Mouse (Mus musculus) urinary bladder, postnatal 4 days (tissue): ENCODE data around the gene Elf5.

Experiments
- DNase-seq, 2 experiments: peaks; one replicate each; pipeline ENCODE4 v3.0.0; 2021 to 2022; ENCODE audit warnings: low spot score in 2 of 2

Gene Elf5

GRCm38 (mm10) chr2:103411348-103411747 lies at the start of gene Elf5:
Elf5 (plus strand) TSS chr2:103411688.
- no peak for DNase-seq

GRCm38 (mm10) chr2:103372541-103372940 lies 38.9 kb upstream of the Elf5 start:
- DNase-seq, result no peak

DNA sequence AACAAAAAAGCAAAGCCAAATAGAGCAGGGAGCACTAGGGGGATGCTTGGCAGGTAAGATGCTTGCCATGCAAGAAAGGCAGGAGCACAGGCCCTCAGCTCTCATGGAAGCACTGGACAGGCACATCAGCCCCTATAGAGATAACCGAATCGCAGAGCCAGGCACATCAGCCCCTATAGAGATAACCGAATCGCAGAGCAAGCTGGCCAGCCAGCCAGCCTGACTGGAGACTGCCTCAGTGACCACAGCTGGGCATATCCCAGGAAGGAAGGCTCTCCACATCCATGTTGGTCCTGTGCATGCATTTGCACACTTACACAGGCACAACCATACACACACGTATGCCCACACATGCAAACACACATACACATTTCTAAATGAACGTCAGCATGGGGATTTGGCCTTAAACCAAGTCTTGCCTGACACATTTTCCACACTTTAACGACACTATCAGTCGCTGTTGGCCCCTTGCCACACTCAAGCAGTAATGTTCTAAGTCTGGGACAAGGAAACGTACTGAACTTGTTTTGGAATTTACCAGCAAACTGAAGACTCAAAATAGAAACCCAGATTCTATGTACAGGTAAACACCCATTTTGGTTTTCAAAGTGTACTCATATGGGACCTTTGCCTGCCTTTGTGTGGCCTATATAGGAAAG lies 31.9 kb upstream of the Elf5 start:
- no peak for DNase-seq

DNA sequence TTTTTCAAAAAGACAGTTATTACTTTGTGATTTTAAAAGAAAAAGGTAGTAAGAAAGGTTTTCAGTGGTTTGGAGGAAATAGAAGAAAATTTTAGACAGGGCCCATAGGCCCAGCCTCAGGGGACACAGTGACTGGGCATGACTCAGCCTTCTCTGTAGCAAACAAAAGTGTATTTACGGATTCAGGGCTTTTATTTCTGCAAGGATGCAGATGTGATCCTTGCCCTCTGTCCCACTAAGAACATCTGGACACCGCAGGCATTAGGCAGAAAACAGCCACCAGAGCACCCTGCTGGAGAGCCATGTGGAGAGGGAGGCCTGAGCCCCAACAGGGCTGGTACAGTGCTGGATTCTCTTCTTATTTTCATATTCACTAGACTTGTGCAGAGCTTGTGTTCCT lies 29.3 kb upstream of the Elf5 start:
- DNase-seq, result no peak

- DNase-seq, result no peak
These were observed 23.6 kb upstream of the Elf5 start for GRCm38 (mm10) chr2:103387881-103388280.

- no peak for DNase-seq
These were observed 23.2 kb upstream of the Elf5 start for GRCm38 (mm10) chr2:103388311-103388710.

DNA sequence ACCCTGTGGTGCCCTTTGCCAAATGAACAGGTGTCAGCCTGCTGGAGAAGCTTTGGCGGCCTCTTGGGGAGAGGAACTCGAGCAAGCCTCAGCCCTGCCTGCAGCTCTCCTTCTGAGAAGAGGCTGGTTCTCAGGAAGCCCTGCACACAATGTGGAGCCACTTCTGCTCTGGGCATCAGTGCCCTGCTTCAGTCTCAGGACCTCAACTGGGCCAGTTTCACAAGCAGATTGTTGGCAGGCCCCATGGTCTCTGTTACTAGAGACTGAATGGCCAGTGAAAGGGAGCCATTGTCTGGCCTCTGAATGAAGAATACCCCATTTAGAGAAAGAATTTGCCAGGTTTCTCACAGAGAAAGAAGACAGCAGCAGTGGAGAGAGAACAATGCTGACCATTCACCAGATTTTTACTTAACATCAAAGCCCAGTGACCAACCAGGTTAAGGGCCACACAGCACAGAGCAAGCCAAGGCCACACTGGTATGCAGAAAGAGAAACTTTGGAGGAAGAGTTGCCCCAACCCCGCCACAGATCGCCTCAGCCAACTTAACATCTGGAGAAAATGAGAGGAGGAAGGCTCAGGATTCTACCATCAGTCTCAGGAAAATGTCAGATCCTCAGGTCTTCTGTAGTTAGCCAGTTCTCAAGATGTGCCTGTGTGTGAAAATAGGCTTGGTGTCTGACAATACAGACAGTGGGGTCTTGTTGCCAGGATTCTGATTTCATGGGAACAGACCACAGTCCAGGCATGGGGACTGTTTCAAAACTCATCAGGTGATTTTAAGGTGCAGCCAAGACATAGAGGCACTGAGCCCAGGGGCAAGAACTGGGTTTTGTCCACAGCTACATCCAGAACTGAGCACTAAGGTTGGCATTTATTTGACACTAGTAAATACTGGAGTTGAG lies 21.2 kb upstream of the Elf5 start:
- no peak for DNase-seq

- no peak for DNase-seq
These were observed 19.9 kb upstream of the Elf5 start for GRCm38 (mm10) chr2:103391626-103392025.

- no peak for DNase-seq
These were observed 13.4 kb upstream of the Elf5 start for GRCm38 (mm10) chr2:103398110-103398509.

- DNase-seq, result no peak
These were observed 10.8 kb upstream of the Elf5 start for GRCm38 (mm10) chr2:103400691-103401090.

- no peak for DNase-seq
These were observed 5.2 kb upstream of the Elf5 start for GRCm38 (mm10) chr2:103406239-103406638.

DNA sequence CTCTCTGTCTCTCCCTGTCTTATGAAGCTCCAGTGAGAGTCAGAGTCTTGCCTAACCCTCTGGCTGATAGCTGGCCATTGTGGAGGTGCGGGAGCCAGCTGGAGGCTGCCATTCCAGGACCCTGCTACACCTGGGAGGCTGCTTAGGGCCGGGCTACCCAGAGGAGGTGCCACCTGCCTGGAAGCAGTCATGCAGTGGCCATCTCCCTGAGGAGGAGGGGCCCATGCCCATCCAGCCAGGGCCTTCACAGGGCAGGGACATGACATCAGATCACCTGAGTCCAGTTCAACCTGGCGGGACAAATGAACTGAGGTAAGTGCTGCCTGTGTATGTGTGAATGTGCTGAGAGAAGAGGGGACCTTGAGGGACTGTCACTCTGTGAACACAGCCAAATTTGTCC lies 328 bp downstream of the Elf5 start:
- no peak for DNase-seq

DNA sequence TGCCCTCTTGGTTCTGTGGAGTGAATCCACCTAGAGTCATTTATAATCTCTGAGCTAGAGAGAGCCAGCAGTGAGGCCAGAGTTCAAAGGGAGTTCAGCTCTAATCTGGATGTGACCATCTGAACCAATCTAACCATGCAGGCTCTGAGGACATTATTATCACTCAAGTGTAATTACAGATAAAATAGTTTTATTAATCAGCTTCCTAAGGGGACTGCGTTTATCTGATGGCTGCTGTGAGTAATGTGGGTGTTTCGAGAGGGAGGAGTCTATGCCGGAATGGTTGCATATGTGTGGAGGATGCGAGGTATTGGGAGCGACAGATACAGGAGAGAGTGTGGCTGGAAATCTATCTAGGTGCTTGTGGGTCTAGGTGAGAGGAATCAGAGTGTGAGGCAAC lies 1.9 kb downstream of the Elf5 start:
- DNase-seq, result no peak

GRCm38 (mm10) chr2:103415774-103416173 lies 4.3 kb downstream of the Elf5 start:
- no peak for DNase-seq

- DNase-seq, result no peak
These were observed 9.4 kb downstream of the Elf5 start for GRCm38 (mm10) chr2:103420650-103421507.

DNA sequence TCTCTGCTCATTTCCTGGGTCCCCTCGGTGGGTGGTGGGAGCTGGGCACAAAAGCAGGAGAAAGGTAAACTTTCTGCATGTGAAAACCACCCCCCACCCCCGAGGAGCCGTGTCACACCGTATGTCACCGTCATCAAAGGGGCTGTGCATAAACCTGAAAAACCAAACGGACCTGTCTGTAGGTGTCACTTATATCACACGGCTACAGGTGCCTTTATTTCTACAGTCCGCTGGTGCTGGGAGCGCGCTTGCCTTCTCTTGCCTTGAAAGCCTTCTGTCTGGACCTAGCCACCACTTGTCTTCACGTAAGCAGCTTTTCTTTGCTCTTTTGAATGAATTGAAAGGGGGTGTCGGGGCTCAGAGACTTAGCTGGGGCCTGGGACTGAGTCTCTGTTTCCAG lies 12.4 kb downstream of the Elf5 start:
- no peak for DNase-seq

- DNase-seq, result no peak
These were observed 13.0 kb downstream of the Elf5 start for GRCm38 (mm10) chr2:103424349-103425026.

DNA sequence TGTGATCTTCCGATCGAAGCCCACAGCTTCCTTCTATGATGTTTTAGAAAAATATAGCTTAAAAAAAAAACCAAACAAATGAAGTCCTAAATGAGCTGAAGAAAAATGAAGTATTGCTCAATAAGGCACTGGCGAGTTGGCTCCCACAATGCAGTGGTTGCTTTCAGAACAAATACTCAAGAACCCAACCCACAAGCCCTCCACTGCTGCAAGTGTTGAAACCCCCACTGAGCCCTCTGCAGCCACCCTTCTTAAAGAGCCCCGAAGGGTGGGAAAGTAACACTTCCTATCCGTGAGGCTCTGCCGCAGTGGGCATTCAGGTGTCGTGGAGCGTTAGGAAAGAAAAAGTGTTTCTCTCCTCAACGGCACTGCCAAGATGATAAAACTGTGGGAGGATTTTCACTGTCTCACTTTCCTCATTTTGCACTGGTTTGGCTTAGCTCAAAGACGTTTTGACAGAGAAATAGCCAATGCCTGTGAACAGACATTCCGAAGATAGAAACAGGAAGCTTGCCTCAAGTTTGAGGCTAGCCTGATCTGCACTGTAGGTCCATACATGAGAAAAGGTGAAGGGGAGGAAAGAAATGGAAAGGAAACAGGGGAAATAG lies 14.1 kb downstream of the Elf5 start:
- DNase-seq, result no peak

GRCm38 (mm10) chr2:103428356-103428755 lies 16.9 kb downstream of the Elf5 start:
- DNase-seq, result no peak

DNA sequence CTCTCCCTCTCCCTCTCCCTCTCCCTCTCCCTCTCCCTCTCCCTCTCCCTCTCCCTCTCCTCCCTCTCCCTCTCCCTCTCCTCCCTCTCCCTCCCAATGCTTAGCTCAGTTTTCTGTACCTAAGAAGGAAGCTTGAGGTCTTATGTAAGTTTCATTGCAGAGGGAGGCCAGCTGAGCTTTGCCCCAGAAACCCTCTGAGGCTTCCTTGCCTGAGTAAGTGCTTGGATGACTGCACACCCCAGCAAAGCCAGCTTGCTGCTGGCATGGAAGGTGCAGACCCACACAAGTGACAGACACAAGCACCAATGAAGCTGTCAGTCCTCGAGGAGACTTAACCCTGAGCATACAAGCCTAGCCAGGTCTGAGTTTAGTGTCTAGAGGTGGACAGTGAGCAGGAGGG lies 19.2 kb downstream of the Elf5 start:
- DNase-seq, result no peak

GRCm38 (mm10) chr2:103432695-103433275 lies 21.3 kb downstream of the Elf5 start:
- no peak for DNase-seq
